Mouse (Mus musculus): Measurements from ENCODE around the gene Dnah6. TPM values are rescaled to one million over a fixed set of nuclear protein-coding genes. Genes with fewer than 3 reads are reported as not detected.

Dnah6 gene
- polyA plus RNA-seq, 1 experiment from 2014 or later, result 0.37 TPM

DNA sequence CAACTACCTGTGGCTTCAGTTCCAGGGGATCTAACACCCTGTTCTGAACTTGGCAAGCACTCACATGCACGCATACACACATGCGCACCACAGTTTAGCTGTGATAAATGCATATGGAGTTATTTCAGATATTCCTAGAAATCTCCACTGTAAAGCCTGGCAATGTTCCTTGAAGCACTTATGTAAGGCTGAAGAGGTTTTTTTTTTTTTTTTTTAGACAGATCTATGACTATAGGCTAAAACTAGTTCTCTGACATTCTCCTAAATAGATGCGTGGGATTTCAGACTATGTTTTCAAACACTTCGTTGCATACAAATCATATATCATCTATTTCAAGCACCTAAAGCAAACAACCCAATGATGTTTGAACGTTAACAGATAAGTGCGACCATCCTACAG is 166.6 kb downstream of the Dnah6 start:
- no peaks in the 10 kb centered on the region for H3K27me3 ChIP-seq
- no peaks in the 10 kb centered on the region for H3K36me3 ChIP-seq
- H3K9ac ChIP-seq (replicated peaks), result no peak overlapping the region
- H3K27ac ChIP-seq (replicated peaks), result no peak overlapping the region
- no peaks in the 10 kb centered on the region for H3K9me3 ChIP-seq
- H3K4me3 ChIP-seq, result no peak overlapping the region
- no peaks in the 10 kb centered on the region for H3K4me1 ChIP-seq
- WGBS, result 87% methylated on average over 6 of the region's 6 CpGs
- H3K4me2 ChIP-seq (replicated peaks), result no peak overlapping the region
- ATAC-seq (replicated peaks), result no peak

DNA sequence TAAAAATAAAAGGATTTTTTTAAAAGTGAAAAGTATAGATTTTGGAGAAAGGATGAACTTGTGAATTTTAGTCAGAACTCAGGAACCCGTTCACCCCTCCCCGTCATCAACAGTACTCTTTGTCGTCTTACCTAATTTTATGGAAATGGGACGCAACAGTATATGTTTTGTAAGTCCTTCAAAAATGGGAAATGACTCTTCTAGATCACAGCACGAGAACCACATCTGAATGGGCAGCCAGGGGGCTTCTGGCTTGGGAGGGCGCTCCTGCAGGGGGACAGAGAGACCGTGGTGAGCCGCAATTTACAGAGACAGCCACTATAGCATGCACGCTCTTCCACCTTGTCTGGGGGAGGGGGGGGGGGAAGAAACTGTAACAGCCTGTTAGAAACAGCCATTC is 167.9 kb downstream of the Dnah6 start:
- no peak for ATAC-seq (replicated peaks)
- no peak overlapping the region for H3K9ac ChIP-seq (replicated peaks)
- no peaks in the 10 kb centered on the region for H3K27me3 ChIP-seq
- no peak overlapping the region for H3K4me2 ChIP-seq (replicated peaks)
- H3K9me3 ChIP-seq, result no peaks in the 10 kb centered on the region
- H3K4me1 ChIP-seq, result no peaks in the 10 kb centered on the region
- WGBS, result 97% methylated on average over 9 of the region's 9 CpGs
- H3K36me3 ChIP-seq, result no peaks in the 10 kb centered on the region
- no peak overlapping the region for H3K4me3 ChIP-seq
- no peak overlapping the region for H3K27ac ChIP-seq (replicated peaks)

DNA sequence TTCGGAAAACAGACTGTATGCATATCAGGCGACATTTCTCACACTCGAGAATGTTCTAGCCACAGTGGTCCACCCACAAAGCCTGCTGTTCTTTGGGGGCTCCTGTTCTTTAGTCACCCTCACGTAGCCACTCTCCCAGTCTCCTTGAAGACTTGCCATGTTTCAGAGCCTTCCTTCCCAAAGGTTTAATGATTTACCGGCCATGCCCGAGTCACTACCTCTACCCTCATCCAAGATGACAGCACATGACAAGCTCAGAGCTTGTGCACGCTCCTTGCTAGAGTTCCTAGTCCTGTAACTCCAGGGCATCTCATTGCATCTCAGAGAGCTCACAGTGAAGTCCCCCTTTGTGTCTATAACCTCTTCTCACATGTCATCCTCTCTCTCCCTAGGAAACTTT is 174.2 kb downstream of the Dnah6 start:
- WGBS, result 87% methylated on average over 7 of the region's 7 CpGs
- H3K27ac ChIP-seq (replicated peaks), result no peak overlapping the region
- H3K9ac ChIP-seq (replicated peaks), result no peak overlapping the region

DNA sequence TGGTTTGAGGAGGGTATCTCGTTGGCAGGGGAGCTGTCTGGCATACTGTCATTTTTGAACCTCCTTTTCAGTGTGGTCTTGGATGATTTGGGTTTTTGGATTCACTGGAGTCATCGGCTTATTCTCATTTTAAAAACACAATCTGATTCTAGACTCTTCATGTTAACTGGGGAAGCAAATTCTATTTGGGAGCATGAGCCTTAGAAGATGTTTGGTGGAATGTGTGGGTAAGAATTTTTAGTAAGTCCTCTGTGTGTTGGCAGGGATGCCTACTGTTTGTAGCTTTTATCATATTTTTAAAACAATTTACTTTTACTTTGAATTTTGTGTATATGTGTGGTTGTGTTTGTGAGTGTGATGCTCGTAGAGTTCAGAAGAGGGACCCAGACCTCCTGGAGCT is 175.5 kb downstream of the Dnah6 start:
- no peak overlapping the region for H3K9ac ChIP-seq (replicated peaks)
- no peak overlapping the region for H3K4me2 ChIP-seq (replicated peaks)
- no peak for ATAC-seq (replicated peaks)
- no peaks in the 10 kb centered on the region for H3K36me3 ChIP-seq
- no peaks in the 10 kb centered on the region for H3K9me3 ChIP-seq
- WGBS, result 66% methylated on average over 3 of the region's 3 CpGs
- H3K4me3 ChIP-seq, result no peak overlapping the region
- H3K27me3 ChIP-seq, result no peaks in the 10 kb centered on the region
- H3K27ac ChIP-seq (replicated peaks), result no peak overlapping the region
- H3K4me1 ChIP-seq, result no peaks in the 10 kb centered on the region

More for the DNA sequence above, 174.2 kb downstream of the Dnah6 start:
- Histone ChIP-seq H3K9me3 (no peaks in the 10 kb centered on the region), H3K36me3 (no peaks in the 10 kb centered on the region), H3K4me1 (no peaks in the 10 kb centered on the region), H3K4me3 (no peak overlapping the region), H3K27me3 (no peaks in the 10 kb centered on the region), H3K4me2 (replicated peaks) (no peak overlapping the region)
- ATAC-seq (replicated peaks), result no peak

DNA sequence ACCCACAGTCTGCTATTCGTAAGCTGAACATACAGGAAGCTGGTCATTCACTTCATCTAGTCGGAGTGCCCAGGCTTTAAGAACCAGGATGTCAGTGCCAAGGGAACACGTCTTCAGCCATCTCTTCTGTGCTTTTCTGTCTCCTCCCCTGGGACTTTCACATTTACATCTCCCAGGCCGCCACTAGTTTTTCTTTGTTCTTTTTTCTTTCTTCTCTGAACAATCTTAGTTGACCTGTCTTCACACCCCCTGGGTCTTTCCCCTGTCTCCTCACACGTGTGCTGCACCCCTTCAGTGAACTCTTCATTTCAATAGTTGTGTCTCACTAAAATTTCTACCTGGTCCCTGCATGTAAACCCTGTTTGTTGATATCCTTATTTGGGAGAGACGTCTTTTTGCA is 179.2 kb downstream of the Dnah6 start:
- no peak overlapping the region for H3K9ac ChIP-seq (replicated peaks)
- H3K4me2 ChIP-seq (replicated peaks), result no peak overlapping the region
- H3K4me3 ChIP-seq, result no peak overlapping the region
- H3K4me1 ChIP-seq, result no peaks in the 10 kb centered on the region
- H3K9me3 ChIP-seq, result no peaks in the 10 kb centered on the region
- WGBS, result 71% methylated on average over 6 of the region's 6 CpGs
- no peak for ATAC-seq (replicated peaks)
- no peaks in the 10 kb centered on the region for H3K36me3 ChIP-seq
- no peak overlapping the region for H3K27ac ChIP-seq (replicated peaks)
- no peaks in the 10 kb centered on the region for H3K27me3 ChIP-seq

DNA sequence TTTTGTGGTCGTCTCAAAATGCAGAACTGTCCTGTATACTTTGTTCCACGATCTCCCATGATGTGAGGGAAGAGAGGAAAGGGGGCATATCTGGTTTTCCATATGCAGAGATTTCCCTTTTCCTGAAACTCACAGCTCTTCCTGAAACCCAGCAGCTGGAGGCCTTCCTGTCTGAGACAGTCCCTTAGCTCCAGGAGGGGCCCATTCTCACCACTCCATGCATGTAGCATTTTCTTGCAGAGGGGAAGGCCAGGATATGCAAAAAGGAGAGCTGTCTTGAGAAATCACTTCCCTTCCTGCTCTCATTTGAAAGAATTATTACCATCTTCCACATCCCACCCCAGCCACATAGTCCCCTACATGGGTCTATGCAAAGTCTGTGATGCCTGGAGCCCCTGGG is 183.2 kb downstream of the Dnah6 start:
- no peaks in the 10 kb centered on the region for H3K4me1 ChIP-seq
- H3K9me3 ChIP-seq, result no peaks in the 10 kb centered on the region
- no peak overlapping the region for H3K9ac ChIP-seq (replicated peaks)
- no peak overlapping the region for H3K27ac ChIP-seq (replicated peaks)
- H3K4me3 ChIP-seq, result no peak overlapping the region
- no peak overlapping the region for H3K4me2 ChIP-seq (replicated peaks)
- H3K27me3 ChIP-seq, result no peaks in the 10 kb centered on the region
- WGBS, result 86% methylated on average over 2 of the region's 2 CpGs
- no peak for ATAC-seq (replicated peaks)
- no peaks in the 10 kb centered on the region for H3K36me3 ChIP-seq

DNA sequence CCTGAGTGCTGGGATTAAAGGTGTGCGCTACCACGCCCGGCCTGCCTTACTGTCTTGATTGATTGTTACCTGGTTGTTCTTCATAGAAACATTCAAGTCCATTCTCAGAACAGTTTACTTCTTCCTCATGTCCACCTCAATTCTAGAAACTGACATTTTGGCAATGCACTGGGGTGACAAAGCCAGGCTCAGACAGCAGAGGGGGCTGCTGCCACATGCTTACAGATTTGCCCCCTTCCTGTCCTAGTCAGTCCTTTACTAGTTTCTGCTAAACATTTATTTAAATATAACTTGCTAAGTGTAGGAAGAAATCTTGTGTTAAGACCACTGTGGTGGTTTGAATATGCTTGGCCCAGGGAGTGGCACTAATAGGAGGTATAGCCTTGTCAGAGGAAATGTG is 192.6 kb downstream of the Dnah6 start:
- Histone ChIP-seq H3K9me3 (no peaks in the 10 kb centered on the region), H3K9ac (replicated peaks) (no peak overlapping the region), H3K27ac (replicated peaks) (no peak overlapping the region), H3K4me2 (replicated peaks) (no peak overlapping the region), H3K4me1 (no peaks in the 10 kb centered on the region), H3K4me3 (no peak overlapping the region), H3K27me3 (no peaks in the 10 kb centered on the region), H3K36me3 (no peaks in the 10 kb centered on the region)
- ATAC-seq (replicated peaks), result no peak
- WGBS, result 96% methylated on average over 3 of the region's 3 CpGs

DNA sequence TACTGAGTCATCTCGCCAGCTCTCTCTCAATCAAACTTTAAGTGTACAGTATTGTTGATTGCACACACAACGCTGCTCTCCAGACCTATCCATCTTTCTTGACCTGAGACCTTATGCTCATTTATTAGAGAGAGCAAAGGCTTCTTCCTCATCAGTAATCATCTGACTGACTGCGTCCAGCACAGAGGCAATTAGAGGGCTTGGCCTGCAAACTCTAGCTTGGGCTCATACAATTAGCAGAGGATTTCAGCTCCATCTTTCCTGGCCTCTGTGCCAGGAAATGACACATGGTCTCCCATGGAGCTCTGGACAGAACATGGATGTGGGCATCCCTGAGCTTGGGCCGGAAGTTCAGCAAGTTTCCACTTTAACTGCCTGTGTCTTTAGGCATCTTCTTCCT is 193.6 kb downstream of the Dnah6 start:
- 82% methylated on average over 4 of the region's 4 CpGs for WGBS
- Histone ChIP-seq H3K9ac (replicated peaks) (no peak overlapping the region), H3K36me3 (no peaks in the 10 kb centered on the region), H3K4me1 (no peaks in the 10 kb centered on the region), H3K4me2 (replicated peaks) (no peak overlapping the region), H3K27ac (replicated peaks) (no peak overlapping the region), H3K27me3 (no peaks in the 10 kb centered on the region), H3K4me3 (no peak overlapping the region), H3K9me3 (no peaks in the 10 kb centered on the region)
- ATAC-seq (replicated peaks), result no peak

DNA sequence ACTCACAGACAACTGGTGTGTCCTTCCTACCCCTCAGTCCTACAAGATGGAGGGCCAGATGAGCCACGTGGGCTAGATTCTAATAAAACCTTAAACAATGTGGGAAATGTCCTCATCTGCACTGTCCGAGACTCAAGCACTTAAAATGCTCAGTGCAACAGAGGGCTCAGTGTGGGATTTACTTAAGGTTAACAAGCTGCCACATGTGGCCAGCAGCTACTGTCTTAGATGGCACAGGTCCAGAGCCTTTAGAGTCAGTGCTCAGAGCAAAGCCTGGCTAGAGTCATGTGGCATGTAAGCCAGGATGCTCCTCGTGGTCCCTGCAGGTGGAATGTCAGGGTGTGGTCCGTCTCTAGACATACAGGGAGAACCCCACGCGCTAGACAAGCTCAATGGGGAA is 194.6 kb downstream of the Dnah6 start:
- Histone ChIP-seq H3K27ac (replicated peaks) (no peak overlapping the region), H3K36me3 (no peaks in the 10 kb centered on the region), H3K4me3 (no peak overlapping the region), H3K4me2 (replicated peaks) (no peak overlapping the region), H3K4me1 (no peaks in the 10 kb centered on the region), H3K9me3 (no peaks in the 10 kb centered on the region), H3K27me3 (no peaks in the 10 kb centered on the region), H3K9ac (replicated peaks) (no peak overlapping the region)
- 85% methylated on average over 6 of the region's 6 CpGs for WGBS
- ATAC-seq (replicated peaks), result no peak

DNA sequence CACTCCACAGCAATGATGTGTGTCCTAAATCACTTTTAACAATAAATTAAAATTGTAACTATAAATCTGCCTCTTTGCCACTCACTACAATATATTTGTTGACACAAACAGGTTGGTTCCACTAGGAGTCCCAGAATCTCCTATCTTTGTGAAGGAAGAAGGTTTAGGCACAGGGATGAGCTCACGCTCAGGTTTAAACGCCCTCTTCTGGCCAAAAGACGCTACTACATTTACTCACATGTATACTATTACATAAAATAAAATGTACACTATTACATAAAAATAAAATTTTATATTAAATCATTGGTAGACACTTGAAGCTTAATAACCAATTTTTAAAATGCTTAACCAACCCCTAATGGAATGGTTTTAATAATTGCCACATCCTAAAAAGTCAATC is 201.4 kb downstream of the Dnah6 start:
- Histone ChIP-seq H3K27me3 (no peaks in the 10 kb centered on the region), H3K9me3 (no peaks in the 10 kb centered on the region)
- 7% methylated on average over 3 of the region's 3 CpGs for WGBS

DNA sequence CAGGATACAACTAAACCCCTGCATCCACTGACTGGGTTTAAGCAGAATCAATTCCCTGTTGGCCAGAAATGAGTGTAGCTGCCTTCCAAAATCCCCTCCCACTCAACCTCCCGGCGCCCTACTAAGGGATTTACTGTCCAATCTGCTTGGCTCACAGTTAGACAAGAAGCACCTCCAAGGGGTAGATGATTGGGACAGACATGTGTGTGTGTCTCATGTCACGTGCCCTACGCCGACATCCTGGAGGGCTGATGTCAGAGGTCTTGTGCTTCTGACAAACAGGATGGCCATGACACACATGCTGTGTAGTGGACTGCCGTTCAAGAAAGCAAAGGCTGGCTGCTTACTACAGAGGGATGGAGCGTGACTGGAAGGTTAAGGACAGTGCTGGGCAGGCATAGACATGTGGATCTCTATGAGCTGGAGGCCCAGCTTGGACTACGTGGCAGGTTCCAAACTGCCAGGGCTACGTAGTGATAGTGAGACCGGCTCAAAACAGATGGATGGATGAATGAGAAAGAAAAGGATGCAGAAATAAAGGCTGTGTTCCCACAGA is 202.6 kb downstream of the Dnah6 start:
- 88% methylated on average over 10 of the region's 10 CpGs for WGBS
- H3K27ac ChIP-seq (replicated peaks), result no peak overlapping the region
- no peak overlapping the region for H3K4me3 ChIP-seq

More for the DNA sequence above, 201.4 kb downstream of the Dnah6 start:
- no peak overlapping the region for H3K9ac ChIP-seq (replicated peaks)
- H3K4me2 ChIP-seq (replicated peaks), result no peak overlapping the region
- H3K36me3 ChIP-seq, result no peaks in the 10 kb centered on the region
- H3K4me3 ChIP-seq, result no peak overlapping the region
- no peak overlapping the region for H3K27ac ChIP-seq (replicated peaks)
- no peak for ATAC-seq (replicated peaks)
- H3K4me1 ChIP-seq, result no peaks in the 10 kb centered on the region

DNA sequence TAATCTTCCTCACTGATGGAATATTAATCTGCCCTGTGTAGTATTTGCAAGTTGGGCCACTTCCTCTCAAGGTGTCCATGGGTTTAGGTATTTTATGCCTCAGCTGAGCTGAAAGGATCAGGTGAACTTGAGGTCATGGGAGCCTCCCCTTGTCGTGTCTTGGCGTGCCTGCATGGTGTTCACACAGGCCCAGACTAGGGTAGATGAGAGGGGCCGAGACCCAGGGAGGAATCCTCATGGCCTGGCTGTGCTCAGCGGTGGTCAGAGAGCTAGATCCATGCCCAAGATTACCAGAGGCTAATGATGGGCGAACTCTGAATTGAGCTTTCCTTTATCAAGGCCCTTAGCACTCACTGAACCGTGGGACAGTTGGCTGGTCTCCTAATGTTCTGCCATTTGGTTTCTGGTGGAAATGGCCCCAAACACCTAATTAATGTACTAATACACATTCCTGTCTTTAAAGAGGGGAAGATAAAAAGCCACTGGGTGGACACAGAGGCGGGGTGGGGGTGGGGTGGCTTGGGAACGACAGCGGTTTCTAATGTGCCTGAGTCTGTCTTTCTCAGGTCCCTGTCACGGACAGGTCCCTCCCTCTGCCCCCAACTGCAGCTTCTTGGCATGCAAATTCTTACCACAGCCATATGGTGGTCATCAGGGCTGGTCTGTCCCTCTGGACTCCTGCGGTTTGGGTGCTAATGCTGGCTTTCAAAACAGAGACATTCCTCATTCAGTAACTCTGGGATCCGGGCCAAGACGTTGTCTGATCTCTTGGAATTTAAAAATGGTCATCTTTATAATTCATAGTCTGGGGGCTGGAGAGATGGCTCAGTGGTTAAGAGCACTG is 206.9 kb downstream of the Dnah6 start:
- Histone ChIP-seq H3K9ac (replicated peaks) (no peak overlapping the region), H3K36me3 (no peaks in the 10 kb centered on the region), H3K4me2 (replicated peaks) (no peak overlapping the region), H3K4me1 (peaks cover 4% of the 10 kb centered on the region; the same call in 1 of the 2 replicates), H3K27me3 (no peaks in the 10 kb centered on the region), H3K4me3 (no peak overlapping the region), H3K9me3 (no peaks in the 10 kb centered on the region), H3K27ac (replicated peaks) (no peak overlapping the region)
- no peak for ATAC-seq (replicated peaks)
- 35% methylated on average over 13 of the region's 13 CpGs for whole genome bisulfite sequencing

More for the DNA sequence above, 202.6 kb downstream of the Dnah6 start:
- peaks cover 4% of the 10 kb centered on the region; the same call in 1 of the 2 replicates for H3K4me1 ChIP-seq
- no peak for ATAC-seq (replicated peaks)
- no peak overlapping the region for H3K9ac ChIP-seq (replicated peaks)
- H3K9me3 ChIP-seq, result no peaks in the 10 kb centered on the region
- H3K27me3 ChIP-seq, result no peaks in the 10 kb centered on the region
- H3K4me2 ChIP-seq (replicated peaks), result no peak overlapping the region
- no peaks in the 10 kb centered on the region for H3K36me3 ChIP-seq

DNA sequence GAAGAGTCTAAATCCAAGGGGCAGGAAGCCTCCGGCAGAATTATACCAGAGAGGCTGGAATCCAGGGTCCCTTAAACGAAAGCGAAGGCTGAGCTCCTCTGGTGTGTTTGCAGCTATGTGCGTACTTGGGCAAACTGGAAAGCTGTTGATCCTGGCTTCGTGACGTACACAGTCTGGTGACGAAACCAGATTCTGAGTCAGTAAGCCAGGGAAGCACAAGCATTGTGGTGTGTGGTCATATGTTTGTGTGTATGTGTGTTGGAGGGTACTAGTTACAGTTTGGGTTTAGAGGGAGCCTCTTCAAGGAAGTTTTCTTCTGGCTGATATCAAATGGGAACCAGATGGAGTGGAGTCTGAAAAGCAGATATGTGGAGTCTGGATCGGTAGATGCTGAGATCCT is 208.5 kb downstream of the Dnah6 start:
- Histone ChIP-seq H3K27ac (replicated peaks) (no peak overlapping the region), H3K4me1 (peaks cover 4% of the 10 kb centered on the region; the same call in 1 of the 2 replicates), H3K4me3 (no peak overlapping the region), H3K9ac (replicated peaks) (no peak overlapping the region), H3K27me3 (no peaks in the 10 kb centered on the region), H3K4me2 (replicated peaks) (no peak overlapping the region), H3K36me3 (no peaks in the 10 kb centered on the region), H3K9me3 (no peaks in the 10 kb centered on the region)
- 88% methylated on average over 8 of the region's 8 CpGs for WGBS
- no peak for ATAC-seq (replicated peaks)

Data from forebrain, embryonic 15.5 days (tissue).